Mouse (Mus musculus): ENCODE measurements around the gene Tmem9b. TPM values are rescaled to one million over a fixed set of nuclear protein-coding genes. Genes with fewer than 3 reads are reported as not detected.

Gene Tmem9b
- polyA plus RNA-seq, 1 experiment from 2014 or later: 35.2 TPM

DNA sequence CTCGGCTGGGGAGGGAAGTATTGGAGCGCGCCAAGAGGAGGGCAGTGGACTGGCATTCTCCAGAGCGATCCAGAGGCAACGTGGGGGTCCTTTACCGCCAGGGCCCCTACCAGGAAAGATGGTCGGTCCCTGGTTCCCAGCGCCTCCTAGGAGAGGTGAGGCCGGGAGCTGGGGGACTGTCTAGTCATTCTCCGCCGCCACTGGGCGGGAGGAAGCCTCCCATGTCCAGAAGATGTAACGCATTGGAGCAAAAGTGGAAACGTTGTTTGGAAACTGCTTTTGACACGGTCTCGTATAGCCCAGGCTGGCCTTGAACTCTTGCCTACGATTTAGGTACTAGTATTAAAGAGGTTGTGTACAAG lies 48.7 kb downstream of the Tmem9b start:
- no peak for ATAC-seq (ENCODE audit: insufficient number of reproducible peaks, insufficient read depth, low FRiP score, low TSS enrichment)
- Histone ChIP-seq H3K9me3 (no peaks in the 10 kb centered on the region), H3K36me3 (peaks cover 3% of the 10 kb centered on the region; the same call in 1 of the 2 replicates), H3K27me3 (no peaks in the 10 kb centered on the region), H3K9ac (peak overlapping the region; percentile 56), H3K4me1 (peaks cover 6% of the 10 kb centered on the region; the same call in 1 of the 2 replicates), H3K4me3 (peak overlapping the region; percentile 50), H3K27ac (peak overlapping the region; percentile 78), H3K4me2 (replicated peaks) (peak overlapping the region; percentile 67)
- 3% methylated on average over 17 of the region's 17 CpGs for WGBS

DNA sequence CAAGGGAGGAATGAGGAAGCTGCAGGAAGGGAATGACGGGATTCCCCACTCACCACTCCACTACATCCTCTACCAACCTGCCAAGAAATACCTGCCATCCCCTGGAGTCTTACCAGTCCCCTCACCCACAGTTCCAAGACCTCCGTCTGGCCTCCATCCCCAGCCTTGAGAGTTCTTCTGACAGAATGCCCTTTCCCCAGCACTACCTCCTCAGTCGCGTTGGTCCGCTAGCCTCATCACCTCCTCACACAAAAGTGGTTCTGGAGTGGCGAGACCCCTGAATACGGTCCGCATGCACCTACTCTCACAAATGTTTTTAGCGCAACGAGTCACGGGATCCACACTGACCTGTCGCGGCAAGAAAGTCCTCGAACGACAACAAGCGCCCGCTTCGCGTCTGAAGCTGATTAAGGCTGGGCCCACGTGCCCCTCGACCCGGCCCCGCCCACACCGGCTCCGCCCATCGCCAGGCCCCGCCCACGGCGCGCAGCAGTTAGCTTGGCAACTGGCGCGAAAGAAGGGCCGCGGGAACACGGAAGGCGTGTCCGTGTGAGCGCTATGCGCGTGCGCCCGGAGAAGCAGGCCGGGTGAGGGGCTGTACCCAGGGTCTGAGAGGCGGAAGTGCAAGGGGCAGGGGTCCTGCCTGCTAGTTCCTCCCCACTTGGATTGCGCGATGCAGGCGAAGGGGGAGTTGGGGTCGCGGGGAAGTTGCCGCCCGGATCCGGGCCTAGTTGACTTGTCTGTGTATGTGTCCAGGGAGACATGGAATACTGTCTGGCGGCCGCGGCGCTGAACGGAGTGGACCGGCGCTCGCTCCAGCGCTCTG lies 49.3 kb downstream of the Tmem9b start, which contains the start of the genes St5 and Akip1:
Gene St5, minus strand, starts transcription at position 416 of the 826 bp plus-strand sequence.
Gene Akip1, plus strand, starts transcription at position 501 of the 826 bp plus-strand sequence.
- Histone ChIP-seq H3K27ac (peak within 1 kb of the TSS; percentile 78), H3K4me2 (replicated peaks) (peak within 1 kb of the TSS; percentile 67), H3K36me3 (no peaks in the 10 kb centered on the region), H3K4me1 (no peaks in the 10 kb centered on the region), H3K9me3 (no peaks in the 10 kb centered on the region), H3K4me3 (peak within 1 kb of the TSS; percentile 50), H3K9ac (peak within 1 kb of the TSS; percentile 56), H3K27me3 (no peaks in the 10 kb centered on the region)
- peak; percentile 95 for ATAC-seq (ENCODE audit: insufficient number of reproducible peaks, insufficient read depth, low FRiP score, low TSS enrichment)
- WGBS: under 1% methylated on average over 61 of the region's 61 CpGs

DNA sequence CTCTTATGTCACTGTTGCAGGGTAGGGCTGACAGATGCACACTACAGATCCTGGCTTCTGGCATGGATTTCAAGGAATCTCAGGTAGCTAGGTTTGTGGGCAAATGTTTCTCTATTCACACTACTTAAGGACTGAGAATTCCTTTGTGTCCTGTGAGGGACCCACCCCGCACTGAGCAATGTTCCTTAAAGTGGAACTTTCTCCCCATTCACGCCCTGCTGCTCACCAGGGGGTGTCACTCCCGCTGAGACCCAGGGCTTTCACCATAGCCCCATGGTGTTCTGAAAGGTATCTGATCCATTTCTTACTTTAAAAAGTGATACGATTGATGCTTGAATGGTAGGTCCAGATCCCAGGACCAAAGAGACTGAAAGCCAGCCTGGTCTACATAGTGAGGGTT lies 50.0 kb downstream of the Tmem9b start:
- no peaks in the 10 kb centered on the region for H3K36me3 ChIP-seq
- no peak for ATAC-seq (ENCODE audit: insufficient number of reproducible peaks, insufficient read depth, low FRiP score, low TSS enrichment)
- H3K4me3 ChIP-seq: peak overlapping the region; percentile 50; the same call in 1 of the 2 replicates
- no peaks in the 10 kb centered on the region for H3K27me3 ChIP-seq
- no peaks in the 10 kb centered on the region for H3K4me1 ChIP-seq
- peak overlapping the region; percentile 67 for H3K4me2 ChIP-seq (replicated peaks)
- H3K9ac ChIP-seq: no peak overlapping the region
- WGBS: 42% methylated on average over 4 of the region's 4 CpGs
- H3K27ac ChIP-seq: no peak overlapping the region
- no peaks in the 10 kb centered on the region for H3K9me3 ChIP-seq

DNA sequence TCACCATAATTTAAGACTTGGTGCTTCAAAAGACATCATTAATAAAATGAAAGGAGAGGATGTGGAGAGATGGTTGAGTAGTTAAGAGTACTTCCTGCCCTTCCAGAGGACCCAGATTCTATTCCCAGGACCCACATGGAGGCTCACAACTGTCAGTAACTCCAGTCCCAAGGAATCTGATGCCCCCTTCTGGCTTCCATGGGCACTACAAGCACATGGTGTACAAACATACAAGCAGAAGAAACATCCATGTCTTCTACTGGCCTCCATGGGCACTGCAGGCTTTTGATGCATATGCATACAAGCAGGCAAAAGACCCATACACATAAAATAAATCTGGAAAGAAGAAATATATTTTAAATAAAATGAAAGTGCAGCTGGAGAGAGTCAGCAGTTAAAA lies 52.5 kb downstream of the Tmem9b start:
- ATAC-seq (ENCODE audit: insufficient number of reproducible peaks, insufficient read depth, low FRiP score, low TSS enrichment): no peak
- Histone ChIP-seq H3K27ac (no peak overlapping the region), H3K9ac (no peak overlapping the region), H3K9me3 (no peaks in the 10 kb centered on the region), H3K4me2 (replicated peaks) (no peak overlapping the region), H3K27me3 (no peaks in the 10 kb centered on the region), H3K4me3 (no peak overlapping the region), H3K4me1 (no peaks in the 10 kb centered on the region), H3K36me3 (no peaks in the 10 kb centered on the region)

DNA sequence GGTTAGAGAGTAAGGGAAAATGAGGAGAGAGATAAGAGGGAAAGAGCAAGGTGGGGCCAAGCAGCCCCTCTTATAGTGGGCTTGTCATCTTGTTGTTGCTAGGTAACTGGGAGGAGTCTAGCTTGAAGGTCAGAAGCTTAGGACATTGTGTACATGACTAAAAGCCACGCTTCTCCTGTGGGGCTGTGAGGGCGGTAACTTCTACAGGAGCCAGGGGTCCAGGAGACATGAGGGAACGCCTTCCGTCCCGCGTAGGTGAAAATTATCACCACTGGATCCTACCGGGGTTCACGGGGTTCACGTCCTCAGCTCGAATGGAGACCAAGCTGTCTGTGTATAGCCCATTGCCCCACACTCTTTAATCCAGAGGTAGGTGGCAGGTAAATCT lies 57.3 kb downstream of the Tmem9b start:
- no peak overlapping the region for H3K9ac ChIP-seq
- no peak overlapping the region for H3K27ac ChIP-seq
- no peak overlapping the region for H3K4me2 ChIP-seq (replicated peaks)
- H3K9me3 ChIP-seq: no peaks in the 10 kb centered on the region
- no peaks in the 10 kb centered on the region for H3K27me3 ChIP-seq
- H3K4me3 ChIP-seq: no peak overlapping the region
- H3K4me1 ChIP-seq: no peaks in the 10 kb centered on the region
- no peak for ATAC-seq (ENCODE audit: insufficient number of reproducible peaks, insufficient read depth, low FRiP score, low TSS enrichment)
- 90% methylated on average over 10 of the region's 10 CpGs for WGBS
- no peaks in the 10 kb centered on the region for H3K36me3 ChIP-seq

DNA sequence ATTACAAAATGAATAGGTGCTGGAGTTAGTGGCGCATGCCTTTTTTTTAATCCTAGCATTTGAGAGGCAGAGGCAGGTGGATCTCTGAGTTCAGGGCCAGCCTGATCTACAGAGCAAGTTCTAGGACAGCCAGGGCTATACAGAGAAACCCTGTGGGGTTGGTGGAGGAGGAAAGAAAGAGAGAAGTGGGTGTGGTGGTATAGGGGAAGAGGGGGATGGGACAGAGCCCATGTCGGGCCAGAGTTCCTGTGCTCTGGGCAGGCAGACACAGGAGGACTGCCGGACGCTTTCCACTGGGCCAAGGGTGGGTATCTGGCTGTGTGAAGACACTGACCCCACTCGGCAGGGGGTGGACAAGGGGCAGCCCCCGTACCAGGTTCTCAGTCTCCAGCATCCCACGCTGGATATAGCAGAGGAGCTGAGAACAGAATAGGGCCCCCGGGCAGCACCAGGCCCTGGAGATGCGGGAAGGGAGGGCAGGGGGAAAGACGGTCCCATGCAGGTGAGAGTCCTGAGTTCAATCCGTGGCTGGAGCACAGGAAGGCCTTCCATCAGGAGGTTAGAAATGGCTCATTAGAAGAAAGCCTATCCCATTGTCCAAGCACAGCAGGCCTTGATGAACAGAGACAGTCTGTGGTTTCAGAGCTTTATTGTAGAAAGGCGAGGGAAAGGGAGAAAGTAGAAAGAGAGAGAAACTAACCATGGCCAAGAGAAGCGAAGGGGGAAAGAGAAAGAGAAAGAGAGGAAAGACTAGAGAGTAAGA lies 57.9 kb downstream of the Tmem9b start:
- Histone ChIP-seq H3K9me3 (no peaks in the 10 kb centered on the region), H3K36me3 (no peaks in the 10 kb centered on the region), H3K4me1 (no peaks in the 10 kb centered on the region), H3K27ac (no peak overlapping the region), H3K9ac (no peak overlapping the region), H3K27me3 (no peaks in the 10 kb centered on the region), H3K4me2 (replicated peaks) (no peak overlapping the region), H3K4me3 (no peak overlapping the region)
- ATAC-seq (ENCODE audit: insufficient number of reproducible peaks, insufficient read depth, low FRiP score, low TSS enrichment): no peak
- WGBS: 79% methylated on average over 13 of the region's 13 CpGs

DNA sequence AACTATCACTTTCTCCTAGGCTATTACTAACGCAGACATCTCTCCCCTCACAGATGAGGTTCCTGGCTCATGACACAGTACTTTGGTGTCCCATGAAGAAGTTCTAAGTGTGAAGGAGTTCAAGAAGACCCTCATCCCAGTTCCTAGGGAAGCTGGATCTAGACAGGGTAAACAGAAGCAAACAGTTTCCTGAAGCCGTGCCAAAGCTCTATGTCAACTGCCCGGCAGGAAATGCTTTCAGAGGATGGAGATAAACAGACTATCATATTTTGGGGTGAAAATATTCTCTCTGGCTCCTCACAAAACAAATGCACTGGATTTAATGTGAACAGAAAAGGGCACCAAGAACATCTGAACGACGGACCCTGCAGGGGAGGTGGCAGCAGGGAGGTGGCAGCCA lies 61.7 kb downstream of the Tmem9b start:
- H3K36me3 ChIP-seq: no peaks in the 10 kb centered on the region
- no peak overlapping the region for H3K9ac ChIP-seq
- ATAC-seq (ENCODE audit: insufficient number of reproducible peaks, insufficient read depth, low FRiP score, low TSS enrichment): no peak
- H3K4me2 ChIP-seq (replicated peaks): no peak overlapping the region
- H3K9me3 ChIP-seq: no peaks in the 10 kb centered on the region
- H3K27ac ChIP-seq: no peak overlapping the region
- H3K4me3 ChIP-seq: no peak overlapping the region
- 0 out of 2 replicates have a peak, but pooled peaks cover 10% of the 10 kb centered on the region for H3K4me1 ChIP-seq
- WGBS: 90% methylated on average over 5 of the region's 5 CpGs
- H3K27me3 ChIP-seq: no peaks in the 10 kb centered on the region

DNA sequence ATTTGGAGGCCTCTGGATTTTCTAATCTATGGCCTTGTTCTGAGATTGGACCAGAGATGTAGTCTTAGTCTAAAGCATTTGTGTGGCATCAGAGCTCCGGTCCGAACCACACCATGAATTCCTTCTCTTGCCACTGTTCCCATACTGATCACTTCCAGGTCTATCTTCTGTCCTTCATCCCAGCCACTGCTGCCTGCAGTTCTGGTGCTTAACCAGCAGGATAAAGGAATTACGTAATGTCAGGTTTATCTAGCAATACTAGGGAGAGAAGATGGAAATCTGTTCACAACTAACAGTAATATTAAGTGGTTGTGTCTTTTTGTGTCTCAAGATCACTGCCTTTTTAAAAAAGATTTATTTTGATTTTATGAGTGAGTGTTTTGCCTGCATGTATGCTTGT lies 62.6 kb downstream of the Tmem9b start:
- H3K9me3 ChIP-seq: no peaks in the 10 kb centered on the region
- H3K36me3 ChIP-seq: no peaks in the 10 kb centered on the region
- WGBS: 92% methylated on average over 3 of the region's 3 CpGs
- no peak overlapping the region for H3K27ac ChIP-seq
- H3K9ac ChIP-seq: no peak overlapping the region
- H3K4me1 ChIP-seq: 0 out of 2 replicates have a peak, but pooled peaks cover 11% of the 10 kb centered on the region
- no peaks in the 10 kb centered on the region for H3K27me3 ChIP-seq
- no peak overlapping the region for H3K4me3 ChIP-seq
- ATAC-seq (ENCODE audit: insufficient number of reproducible peaks, insufficient read depth, low FRiP score, low TSS enrichment): no peak
- no peak overlapping the region for H3K4me2 ChIP-seq (replicated peaks)

DNA sequence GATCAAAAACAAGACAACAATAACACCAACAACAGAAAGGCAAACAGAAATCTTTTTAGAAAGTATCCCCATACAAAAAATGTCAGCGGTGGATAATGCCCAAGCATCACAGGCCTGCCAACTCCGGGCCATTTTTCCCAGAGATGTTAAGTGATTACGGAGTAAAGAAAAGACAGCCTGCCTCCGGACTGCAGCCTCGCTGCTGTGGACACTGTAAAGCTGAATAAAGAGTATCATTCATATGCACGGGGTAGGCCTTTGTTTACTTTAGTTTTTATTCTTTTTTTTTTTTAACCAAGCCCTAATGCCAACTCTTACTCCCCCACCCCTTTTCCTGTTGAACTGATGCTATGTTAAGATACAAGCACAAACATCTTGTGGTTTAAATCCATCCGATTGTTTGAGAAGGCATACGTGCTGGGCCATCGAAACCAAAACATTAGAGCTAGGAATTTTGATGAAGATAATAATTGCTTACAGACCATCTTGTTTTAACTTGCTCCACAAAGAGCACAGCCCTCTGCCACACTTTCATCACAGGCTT lies 66.0 kb downstream of the Tmem9b start:
- WGBS: 27% methylated on average over 9 of the region's 9 CpGs
- Histone ChIP-seq H3K9me3 (no peaks in the 10 kb centered on the region), H3K27ac (no peak overlapping the region), H3K4me3 (no peak overlapping the region), H3K27me3 (no peaks in the 10 kb centered on the region), H3K36me3 (no peaks in the 10 kb centered on the region), H3K4me2 (replicated peaks) (no peak overlapping the region), H3K9ac (no peak overlapping the region), H3K4me1 (0 out of 2 replicates have a peak, but pooled peaks cover 11% of the 10 kb centered on the region)
- no peak for ATAC-seq (ENCODE audit: insufficient number of reproducible peaks, insufficient read depth, low FRiP score, low TSS enrichment)
